9 mouse cellular contexts compared by ENCODE assay signal in genomic region chr9:21369080-21369479, GRCm38 (mm10). TPM values are rescaled to one million over a fixed set of nuclear protein-coding genes. Genes with fewer than 3 reads are reported as not detected.
DNase-seq lines count a peak whose midpoint lies in the region; ATAC-seq and TF ChIP-seq lines count a peak whose summit lies in the region.
"Had no signal": no experiment of that assay in that cellular context is flagged by ENCODE, and none has a peak within 500 bp of the region (broad histone marks: within the 10 kb centered on the region; RNA-seq: fewer than 3 reads in every experiment).

No protein-coding gene starts in this region.

- peak overlapping the region; percentile 78; the same call in 1 of the 2 replicates for H3K9ac ChIP-seq in liver, embryonic 11.5 days (ENCODE audit: low read depth, low read length)
- peak overlapping the region; percentile 18; the same call in 1 of the 2 replicates for H3K9ac ChIP-seq in embryonic facial prominence, embryonic 15.5 days

- peak overlapping the region; percentile 84 for H3K4me2 ChIP-seq in liver, embryonic 11.5 days
- peak overlapping the region; percentile 79 for H3K4me2 ChIP-seq in embryonic facial prominence, embryonic 15.5 days (replicated peaks)

- no peak for TF ChIP-seq CTCF in olfactory bulb, adult 2 months (IDR thresholded peaks at IDR 0.05; ENCODE audit: insufficient read depth, low read depth, low read length)

- no peak for DNase-seq in liver, embryonic 11.5 days (ENCODE audit: low spot score)
- DNase-seq in liver = no peak
- no peak for DNase-seq in limb, embryonic 10.5 days (ENCODE audit: low spot score)
- no peak for DNase-seq in right cerebral cortex, postnatal 36 days (ENCODE audit: low spot score in 2 of 2)
- DNase-seq in Muller cell, postnatal 12 days (ENCODE audit: inconsistent ontology term) = no peak
- no peak for DNase-seq in lung, adult 18-20 months
- DNase-seq: spleen, adult 18-20 months had no signal

- 49% methylated on average over 11 of the region's 11 CpGs for WGBS in liver, embryonic 11.5 days
- 55% methylated on average over 11 of the region's 11 CpGs for WGBS in embryonic facial prominence, embryonic 15.5 days
- WGBS in limb, embryonic 10.5 days = 68% methylated on average over 11 of the region's 11 CpGs
- WGBS in olfactory bulb, adult 2 months = 36% methylated on average over 11 of the region's 11 CpGs

- no peaks in the 10 kb centered on the region for H3K9me3 ChIP-seq in liver, embryonic 11.5 days (ENCODE audit: control insufficient read depth, low read length)
- H3K9me3 ChIP-seq in embryonic facial prominence, embryonic 15.5 days (replicated peaks) = no peaks in the 10 kb centered on the region
- H3K9me3 ChIP-seq in limb, embryonic 10.5 days (replicated peaks) = no peaks in the 10 kb centered on the region

- H3K36me3 ChIP-seq in liver, embryonic 11.5 days (ENCODE audit: control insufficient read depth, insufficient read depth, low read length) = no peaks in the 10 kb centered on the region; the same call in 1 of the 2 replicates
- H3K36me3 ChIP-seq in embryonic facial prominence, embryonic 15.5 days = peaks cover 19% of the 10 kb centered on the region
- peaks cover 44% of the 10 kb centered on the region for H3K36me3 ChIP-seq in limb, embryonic 10.5 days

- peaks cover 17% of the 10 kb centered on the region for H3K4me1 ChIP-seq in liver, embryonic 11.5 days (replicated peaks; ENCODE audit: control insufficient read depth, insufficient read depth, low read length)
- H3K4me1 ChIP-seq in embryonic facial prominence, embryonic 15.5 days = peaks cover 21% of the 10 kb centered on the region
- H3K4me1 ChIP-seq in limb, embryonic 10.5 days = peaks cover 9% of the 10 kb centered on the region
- peaks cover 6% of the 10 kb centered on the region for H3K4me1 ChIP-seq in olfactory bulb, adult 2 months (ENCODE audit: control insufficient read depth, insufficient read depth, low read length)

- H3K4me3 ChIP-seq in liver, embryonic 11.5 days (ENCODE audit: low read depth, low read length) = peak overlapping the region; percentile 76
- peak overlapping the region; percentile 85 for H3K4me3 ChIP-seq in embryonic facial prominence, embryonic 15.5 days (replicated peaks)
- H3K4me3 ChIP-seq in limb, embryonic 10.5 days = peak overlapping the region; percentile 90
- peak overlapping the region; percentile 99 for H3K4me3 ChIP-seq in olfactory bulb, adult 2 months (ENCODE audit: insufficient read depth, low read depth, low read length)

- H3K27me3 ChIP-seq in liver, embryonic 11.5 days (replicated peaks; ENCODE audit: control insufficient read depth, insufficient read depth, low read length) = no peaks in the 10 kb centered on the region
- no peaks in the 10 kb centered on the region for H3K27me3 ChIP-seq in embryonic facial prominence, embryonic 15.5 days
- no peaks in the 10 kb centered on the region for H3K27me3 ChIP-seq in limb, embryonic 10.5 days (ENCODE audit: low read depth, poor library complexity, severe bottlenecking)

- no peak overlapping the region for H3K27ac ChIP-seq in liver, embryonic 11.5 days (ENCODE audit: low read depth, low read length)
- H3K27ac ChIP-seq in embryonic facial prominence, embryonic 15.5 days (replicated peaks) = no peak overlapping the region
- H3K27ac ChIP-seq in limb, embryonic 10.5 days = peak overlapping the region; percentile 98
- H3K27ac ChIP-seq in olfactory bulb, adult 2 months (ENCODE audit: insufficient read depth, low read depth, low read length) = no peak overlapping the region

- no peak for ATAC-seq in liver, embryonic 11.5 days (replicated peaks; ENCODE audit: low FRiP score)
- ATAC-seq in embryonic facial prominence, embryonic 15.5 days (ENCODE audit: insufficient number of reproducible peaks, low FRiP score, low TSS enrichment, low read depth) = no peak

- TF ChIP-seq POLR2A in olfactory bulb, adult 2 months (IDR thresholded peaks at IDR 0.05; ENCODE audit: insufficient read depth, low read depth, low read length) = no peak

RNA-seq across cellular contexts. Expression of gene Ilf3, which starts 1.4 kb away (rescaled TPM):
- polyA plus RNA-seq in liver, embryonic 11.5 days (2014; fragmentation: Nextera tagmentation; extraction: Ambion mirVana) = 141 and 149 TPM in 2 replicates
- polyA plus RNA-seq in embryonic facial prominence, embryonic 15.5 days (2015; fragmentation: Nextera tagmentation; extraction: Ambion mirVana) = 179 and 180 TPM in 2 replicates
- polyA plus RNA-seq in limb, embryonic 10.5 days (2016; fragmentation: Nextera tagmentation; extraction: Ambion mirVana) = 320 and 362 TPM in 2 replicates
- not detected in 2 replicates for polyA plus RNA-seq in olfactory bulb, adult 2 months (2012; ENCODE audit: insufficient read depth, insufficient read length, low replicate concordance, missing spikeins)

RNA-seq across cellular contexts. Expression of gene Qtrt1, which starts 42.6 kb away (rescaled TPM):
- polyA plus RNA-seq in liver, embryonic 11.5 days (2014; fragmentation: Nextera tagmentation; extraction: Ambion mirVana) = 59.2 and 60.2 TPM in 2 replicates
- 47.5 and 48.6 TPM in 2 replicates for polyA plus RNA-seq in embryonic facial prominence, embryonic 15.5 days (2015; fragmentation: Nextera tagmentation; extraction: Ambion mirVana)
- polyA plus RNA-seq in limb, embryonic 10.5 days (2016; fragmentation: Nextera tagmentation; extraction: Ambion mirVana) = 66.2 and 79.0 TPM in 2 replicates
- not detected in 2 replicates for polyA plus RNA-seq in olfactory bulb, adult 2 months (2012; ENCODE audit: insufficient read depth, insufficient read length, low replicate concordance, missing spikeins)

RNA-seq across cellular contexts. Expression of gene Slc44a2, which starts 48.6 kb away (rescaled TPM):
- 57.2 and 61.2 TPM in 2 replicates for polyA plus RNA-seq in liver, embryonic 11.5 days (2014; fragmentation: Nextera tagmentation; extraction: Ambion mirVana)
- 133 and 143 TPM in 2 replicates for polyA plus RNA-seq in embryonic facial prominence, embryonic 15.5 days (2015; fragmentation: Nextera tagmentation; extraction: Ambion mirVana)
- 68.5 and 81.1 TPM in 2 replicates for polyA plus RNA-seq in limb, embryonic 10.5 days (2016; fragmentation: Nextera tagmentation; extraction: Ambion mirVana)
- 356 TPM in 1 of 2 replicates, not detected in the other for polyA plus RNA-seq in olfactory bulb, adult 2 months (2012; ENCODE audit: insufficient read depth, insufficient read length, low replicate concordance, missing spikeins)

RNA-seq across cellular contexts. Expression of gene Dnm2, which starts 55.6 kb away (rescaled TPM):
- polyA plus RNA-seq in liver, embryonic 11.5 days (2014; fragmentation: Nextera tagmentation; extraction: Ambion mirVana) = 72.7 and 79.5 TPM in 2 replicates
- polyA plus RNA-seq in embryonic facial prominence, embryonic 15.5 days (2015; fragmentation: Nextera tagmentation; extraction: Ambion mirVana) = 79.7 and 85.9 TPM in 2 replicates
- 71.7 and 79.7 TPM in 2 replicates for polyA plus RNA-seq in limb, embryonic 10.5 days (2016; fragmentation: Nextera tagmentation; extraction: Ambion mirVana)
- 371 TPM in 1 of 2 replicates, not detected in the other for polyA plus RNA-seq in olfactory bulb, adult 2 months (2012; ENCODE audit: insufficient read depth, insufficient read length, low replicate concordance, missing spikeins)

RNA-seq across cellular contexts. Expression of gene Ap1m2, which starts 56.9 kb away (rescaled TPM):
- polyA plus RNA-seq in liver, embryonic 11.5 days (2014; fragmentation: Nextera tagmentation; extraction: Ambion mirVana) = 1.2 and 1.6 TPM in 2 replicates
- 38.1 and 46.9 TPM in 2 replicates for polyA plus RNA-seq in embryonic facial prominence, embryonic 15.5 days (2015; fragmentation: Nextera tagmentation; extraction: Ambion mirVana)
- 7.8 and 8.6 TPM in 2 replicates for polyA plus RNA-seq in limb, embryonic 10.5 days (2016; fragmentation: Nextera tagmentation; extraction: Ambion mirVana)
- polyA plus RNA-seq in olfactory bulb, adult 2 months (2012; ENCODE audit: insufficient read depth, insufficient read length, low replicate concordance, missing spikeins) = not detected in 2 replicates

Comparison
In these comparisons a context has a peak if more than half of its experiments do, and no peak if none do; other contexts are left out.
1. RNA of gene Ilf3, which starts 1.4 kb away (polyA plus RNA-seq): 320 to 362 TPM in limb, embryonic 10.5 days, 179 to 180 TPM in embryonic facial prominence, embryonic 15.5 days and 141 to 149 TPM in liver, embryonic 11.5 days; not detected in olfactory bulb, adult 2 months; every median in the first group is over 100 times any median in the second.
2. RNA of gene Qtrt1, which starts 42.6 kb away (polyA plus RNA-seq): 66.2 to 79.0 TPM in limb, embryonic 10.5 days, 59.2 to 60.2 TPM in liver, embryonic 11.5 days and 47.5 to 48.6 TPM in embryonic facial prominence, embryonic 15.5 days; not detected in olfactory bulb, adult 2 months; every median in the first group is over 10 times any median in the second.
3. Peak in every context shown above with its lines, with median percentiles within 50 percentile points of each other: H3K4me3 ChIP-seq.